Comparison of ENCODE assay signal across 8 mouse cellular contexts in the genomic region with DNA sequence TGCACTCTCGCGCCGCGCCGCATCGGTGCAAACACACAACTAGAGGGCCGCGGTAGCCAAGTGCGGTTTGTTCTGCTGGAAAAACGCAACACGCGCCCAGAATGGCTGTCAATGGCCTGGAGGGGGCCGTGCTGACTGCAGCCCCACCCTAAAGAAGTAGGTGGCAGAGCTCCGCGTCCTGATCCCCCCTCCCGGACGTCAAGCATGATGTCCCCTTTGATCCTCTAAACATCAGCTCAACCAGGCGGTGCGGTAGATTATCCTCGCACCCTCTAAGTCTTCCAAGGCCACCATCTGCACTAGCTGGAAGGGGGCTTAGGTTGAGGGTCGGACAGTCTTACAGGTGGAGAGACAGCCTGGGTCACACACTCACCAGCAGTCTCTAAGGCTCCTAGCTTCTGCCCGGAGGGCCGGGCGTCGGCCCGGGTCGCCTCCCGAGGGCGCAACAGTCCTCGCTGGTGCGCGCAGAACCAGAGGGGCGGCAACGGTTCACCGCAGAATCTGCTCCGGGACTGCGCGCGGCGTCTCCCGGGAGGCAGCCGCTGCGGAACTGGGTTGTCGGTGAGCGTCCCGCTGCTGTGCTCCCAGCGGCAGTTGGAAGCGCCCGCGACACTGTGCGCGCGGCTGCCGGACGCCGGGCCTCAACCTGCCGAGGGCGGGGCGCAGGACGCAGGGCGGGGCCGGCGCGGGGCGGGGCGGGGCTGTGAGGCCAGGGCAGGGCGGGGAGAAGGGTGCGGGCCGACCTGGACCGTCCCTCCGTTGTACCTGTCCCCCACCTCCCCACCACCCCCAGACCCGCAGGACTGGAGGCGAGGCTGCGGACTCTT. TPM values are rescaled to one million over a fixed set of nuclear protein-coding genes. Genes with fewer than 3 reads are reported as not detected.
DNase-seq lines count a peak whose midpoint lies in the region; ATAC-seq and TF ChIP-seq lines count a peak whose summit lies in the region.

Gene Cdc42ep3, minus strand, starts transcription at position 648 of the 827 bp plus-strand sequence.

- ATAC-seq in hindbrain, embryonic 13.5 days (ENCODE audit: low FRiP score): peak; percentile 90

- peaks cover 9% of the 10 kb centered on the region for H3K27me3 ChIP-seq in hindbrain, embryonic 13.5 days

- no peak; the same call in 1 of the 2 replicates for TF ChIP-seq CTCF in left cerebral cortex, adult 2 months (IDR thresholded peaks at IDR 0.05)

- WGBS in hindbrain, embryonic 13.5 days: under 1% methylated on average over 52 of the region's 74 CpGs
- WGBS in macrophage (ENCODE audit: missing documents): under 1% methylated on average over 66 of the region's 74 CpGs

- peak within 1 kb of the TSS; percentile 81 for H3K4me2 ChIP-seq in hindbrain, embryonic 13.5 days

- H3K79me2 ChIP-seq in macrophage (ENCODE audit: inconsistent target): peaks cover 51% of the 10 kb centered on the region

- H3K27ac ChIP-seq in hindbrain, embryonic 13.5 days: peak within 1 kb of the TSS; percentile 97
- peak within 1 kb of the TSS; percentile 94 for H3K27ac ChIP-seq in left cerebral cortex, adult 2 months
- peak within 1 kb of the TSS; percentile 81 for H3K27ac ChIP-seq in macrophage

- H3K9ac ChIP-seq in hindbrain, embryonic 13.5 days: peak within 1 kb of the TSS; percentile 93

- H3K9me3 ChIP-seq in hindbrain, embryonic 13.5 days: no peaks in the 10 kb centered on the region

- peaks cover 26% of the 10 kb centered on the region for H3K4me1 ChIP-seq in hindbrain, embryonic 13.5 days (replicated peaks)

- peak; percentile 70 for DNase-seq in T-cell, adult 2 months (ENCODE audit: low spot score)
- DNase-seq in cerebellum, postnatal 25 days: peak; percentile 90 to 94
- peak; percentile 68 to 70 for DNase-seq in frontal cortex, postnatal 36 days (ENCODE audit: low spot score in 2 of 2)
- DNase-seq in left cerebral cortex, adult 2 months (ENCODE audit: extremely low spot score in 1 of 2, low spot score in 2 of 2): peak; percentile 75 to 77
- DNase-seq in retina, postnatal 7 days (ENCODE audit: low read depth, low spot score): peak; percentile 73
- DNase-seq in thymus, postnatal 4 days: peak; percentile 84

- peaks cover 2% of the 10 kb centered on the region; the same call in 1 of the 2 replicates for H3K36me3 ChIP-seq in hindbrain, embryonic 13.5 days
- no peaks in the 10 kb centered on the region for H3K36me3 ChIP-seq in macrophage (ENCODE audit: inconsistent target)

- H3K4me3 ChIP-seq in hindbrain, embryonic 13.5 days: peak within 1 kb of the TSS; percentile 75
- peak within 1 kb of the TSS; percentile 83 for H3K4me3 ChIP-seq in left cerebral cortex, adult 2 months
- peak within 1 kb of the TSS; percentile 93 for H3K4me3 ChIP-seq in macrophage (ENCODE audit: inconsistent target)

- intact Hi-C loops in left cerebral cortex, adult 2 months (cut with DNase I): loop anchor here (2.0 to 10.0 kb wide), 5 partner anchors 67 to 850 kb away; partner anchors contain the start of genes Srsf7 and Ttc39d

RNA-seq across cellular contexts. Expression of gene Cdc42ep3, which starts in this region (rescaled TPM):
- polyA plus RNA-seq in hindbrain, embryonic 13.5 days (2015; fragmentation: Nextera tagmentation; extraction: Ambion mirVana): 42.7 and 44.3 TPM in 2 replicates
- 10 to 100 TPM; 14.7 to 15.4 TPM for total RNA-seq in left cerebral cortex, adult 2 months (2021)
- total RNA-seq in macrophage (2018; cell fraction: chromatin; rRNA removed): 10 to 100 TPM in 8 of 26 experiments, 1 to 10 TPM in 18; 2.1 to 33.6 (median 6.9) TPM
- total RNA-seq in macrophage (2018; cell fraction: cytosol; rRNA removed): 10 to 100 TPM in 19 of 26 experiments, 1 to 10 TPM in 7; 5.6 to 23.6 (median 13.1) TPM
- 10 to 100 TPM in 18 of 26 experiments, 1 to 10 TPM in 8; 6.2 to 46.4 (median 13.2) TPM for total RNA-seq in macrophage (2018; cell fraction: nucleus; rRNA removed)
- polyA plus RNA-seq in macrophage (2018): 16.1 to 20.5 TPM (median 19.7 TPM) in 3 replicates

Comparison
In these comparisons a context has a peak if more than half of its experiments do, and no peak if none do; other contexts are left out.
1. Peak in every context shown above with its lines: DNase-seq, ATAC-seq, H3K4me3 ChIP-seq and H3K27ac ChIP-seq.